Mouse (Mus musculus) ES-Bruce4 (cell line): ENCODE data around the gene Gse1.

ENCODE experiments used
- CTCF ChIP-seq: IDR thresholded peaks from one replicate; pipeline ENCODE4 v1.8.1; 2011; ENCODE audit warnings: low read depth, low read length
- EP300 ChIP-seq: IDR thresholded peaks from 2 replicates; pipeline ENCODE4 v1.6.1; 2011; ENCODE audit warnings: low read depth, low read length; ENCODE audit not compliant: insufficient read depth
- POLR2A ChIP-seq: IDR thresholded peaks from one replicate; pipeline ENCODE4 v1.8.1; 2011; ENCODE audit warnings: low read length; ENCODE audit not compliant: insufficient read depth

GRCm38 (mm10) chr8:120569939-120570715 is 341.9 kb downstream of the Gse1 start:
- TF ChIP-seq CTCF, result peak; percentile 87
- no peak for TF ChIP-seq EP300
- no peak for TF ChIP-seq POLR2A
